Mouse (Mus musculus) lung, adult 2 months (tissue): ENCODE results near the gene Tbx1.

Source experiments
- CTCF ChIP-seq: fragments of 200-500 bp; IDR thresholded peaks from 2 replicates; pipeline ENCODE4 v1.5.1; 2011; ENCODE audit warnings: mild to moderate bottlenecking, low read length, control low read depth; ENCODE audit not compliant: insufficient read depth
- POLR2A ChIP-seq: fragments of 200-500 bp; IDR thresholded peaks from 2 replicates; pipeline ENCODE4 v1.6.1; 2011; ENCODE audit warnings: low read depth, mild to moderate bottlenecking, control low read depth, low read length, borderline replicate concordance; ENCODE audit errors: extremely low read depth

- TF ChIP-seq CTCF (no peak), POLR2A (no peak)
Observed at GRCm38 (mm10) chr16:18564472-18564871, 26.0 kb downstream of the Tbx1 start.
